Mouse (Mus musculus): ENCODE results near the gene Mical1. TPM values are rescaled to one million over a fixed set of nuclear protein-coding genes. Genes with fewer than 3 reads are reported as not detected.

Gene Mical1
- total and polyA plus RNA-seq, 2 experiments from 2014 or later: 36.1 to 60.4 TPM

- Histone ChIP-seq H3K4me2 (ENCODE audit: low read depth, low read length) (peak overlapping the region; percentile 94), H3K4me1 (ENCODE audit: control insufficient read depth, insufficient read depth) (peaks cover 31% of the 10 kb centered on the region), H3K9me3 (replicated peaks; ENCODE audit: control insufficient read depth, low read length) (no peaks in the 10 kb centered on the region), H3K27me3 (ENCODE audit: control insufficient read depth, insufficient read depth, low read length) (no peaks in the 10 kb centered on the region), H3K4me3 (ENCODE audit: low read depth, low read length) (peak overlapping the region; percentile 69), H3K36me3 (replicated peaks; ENCODE audit: control insufficient read depth, insufficient read depth, low read length) (peaks cover 34% of the 10 kb centered on the region), H3K27ac (ENCODE audit: low read depth) (peak overlapping the region; percentile 85), H3K9ac (replicated peaks; ENCODE audit: low read depth, low read length) (peak overlapping the region; percentile 81)
- 3% methylated on average over 20 of the region's 20 CpGs for WGBS
- ATAC-seq (ENCODE audit: insufficient read depth, low read depth) (peak; percentile 75), DNase-seq (ENCODE audit: low spot score) (peak; percentile 88)
- TF ChIP-seq CTCF (IDR thresholded peaks at IDR 0.05; ENCODE audit: low read depth) (no peak), EP300 (IDR thresholded peaks at IDR 0.05; ENCODE audit: low read depth) (0 out of 2 replicates have a peak, but pooled peaks have one; percentile 66)
Observed at GRCm38 (mm10) chr10:41477278-41478181, 1.4 kb downstream of the Mical1 start.

DNA sequence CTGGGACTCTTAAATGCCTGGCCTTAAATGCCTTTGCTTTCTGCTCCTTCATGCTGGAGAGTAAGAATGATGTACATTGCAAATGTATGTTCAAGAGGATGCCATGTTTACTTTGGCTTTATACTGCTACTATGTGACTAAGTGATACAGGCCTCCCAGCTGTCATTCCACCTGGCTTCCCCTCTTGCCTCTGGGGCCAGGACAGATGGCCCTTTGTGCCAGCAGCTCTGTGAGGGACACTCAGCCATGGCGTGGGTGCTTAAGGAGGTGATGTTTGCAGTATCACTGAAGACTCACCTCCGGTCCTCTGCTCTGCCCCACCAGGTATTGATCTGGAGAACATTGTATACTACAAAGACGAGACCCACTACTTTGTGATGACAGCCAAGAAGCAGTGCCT, 3.8 kb downstream of the Mical1 start:
- peaks cover 55% of the 10 kb centered on the region for H3K36me3 ChIP-seq (replicated peaks; ENCODE audit: control insufficient read depth, insufficient read depth, low read length)

GRCm38 (mm10) chr10:41480938-41481880, 5.1 kb downstream of the Mical1 start:
- 44% methylated on average over 33 of the region's 33 CpGs for WGBS
- Histone ChIP-seq H3K9ac (replicated peaks; ENCODE audit: low read depth, low read length) (no peak overlapping the region), H3K4me1 (ENCODE audit: control insufficient read depth, insufficient read depth) (peaks cover 8% of the 10 kb centered on the region), H3K4me3 (ENCODE audit: low read depth, low read length) (no peak overlapping the region), H3K27ac (ENCODE audit: low read depth) (no peak overlapping the region), H3K9me3 (replicated peaks; ENCODE audit: control insufficient read depth, low read length) (no peaks in the 10 kb centered on the region), H3K4me2 (ENCODE audit: low read depth, low read length) (no peak overlapping the region), H3K27me3 (ENCODE audit: control insufficient read depth, insufficient read depth, low read length) (no peaks in the 10 kb centered on the region), H3K36me3 (replicated peaks; ENCODE audit: control insufficient read depth, insufficient read depth, low read length) (peaks cover 68% of the 10 kb centered on the region)
- no peak for ATAC-seq (ENCODE audit: insufficient read depth, low read depth)
- TF ChIP-seq CTCF (IDR thresholded peaks at IDR 0.05; ENCODE audit: low read depth) (no peak), EP300 (IDR thresholded peaks at IDR 0.05; ENCODE audit: low read depth) (no peak)
- no peak for DNase-seq (ENCODE audit: low spot score)

More for the DNA sequence above, 3.8 kb downstream of the Mical1 start:
- Histone ChIP-seq H3K4me2 (ENCODE audit: low read depth, low read length) (no peak overlapping the region), H3K9ac (replicated peaks; ENCODE audit: low read depth, low read length) (no peak overlapping the region), H3K4me1 (ENCODE audit: control insufficient read depth, insufficient read depth) (peaks cover 20% of the 10 kb centered on the region), H3K4me3 (ENCODE audit: low read depth, low read length) (no peak overlapping the region), H3K9me3 (replicated peaks; ENCODE audit: control insufficient read depth, low read length) (no peaks in the 10 kb centered on the region), H3K27ac (ENCODE audit: low read depth) (no peak overlapping the region), H3K27me3 (ENCODE audit: control insufficient read depth, insufficient read depth, low read length) (no peaks in the 10 kb centered on the region)
- 81% methylated on average over 3 of the region's 3 CpGs for WGBS
- DNase-seq (ENCODE audit: low spot score) (no peak), ATAC-seq (ENCODE audit: insufficient read depth, low read depth) (no peak)
- no peak for TF ChIP-seq EP300 (IDR thresholded peaks at IDR 0.05; ENCODE audit: low read depth)
- TF ChIP-seq CTCF (IDR thresholded peaks at IDR 0.05; ENCODE audit: low read depth): no peak

GRCm38 (mm10) chr10:41482446-41482845, 6.3 kb downstream of the Mical1 start:
- no peak overlapping the region for H3K27ac ChIP-seq (ENCODE audit: low read depth)
- 90% methylated on average over 7 of the region's 7 CpGs for WGBS
- H3K36me3 ChIP-seq (replicated peaks; ENCODE audit: control insufficient read depth, insufficient read depth, low read length): peaks cover 80% of the 10 kb centered on the region
- H3K27me3 ChIP-seq (ENCODE audit: control insufficient read depth, insufficient read depth, low read length): no peaks in the 10 kb centered on the region
- no peak for TF ChIP-seq CTCF (IDR thresholded peaks at IDR 0.05; ENCODE audit: low read depth)
- no peak for TF ChIP-seq EP300 (IDR thresholded peaks at IDR 0.05; ENCODE audit: low read depth)
- H3K9ac ChIP-seq (replicated peaks; ENCODE audit: low read depth, low read length): no peak overlapping the region
- no peak overlapping the region for H3K4me2 ChIP-seq (ENCODE audit: low read depth, low read length)
- H3K9me3 ChIP-seq (replicated peaks; ENCODE audit: control insufficient read depth, low read length): no peaks in the 10 kb centered on the region
- no peak overlapping the region for H3K4me3 ChIP-seq (ENCODE audit: low read depth, low read length)
- ATAC-seq (ENCODE audit: insufficient read depth, low read depth) (no peak), DNase-seq (ENCODE audit: low spot score) (no peak)
- H3K4me1 ChIP-seq (ENCODE audit: control insufficient read depth, insufficient read depth): peaks cover 8% of the 10 kb centered on the region

GRCm38 (mm10) chr10:41485778-41486177, 9.7 kb downstream of the Mical1 start:
- no peak overlapping the region for H3K27ac ChIP-seq (ENCODE audit: low read depth)
- no peak overlapping the region for H3K9ac ChIP-seq (replicated peaks; ENCODE audit: low read depth, low read length)
- no peaks in the 10 kb centered on the region for H3K27me3 ChIP-seq (ENCODE audit: control insufficient read depth, insufficient read depth, low read length)
- DNase-seq (ENCODE audit: low spot score) (no peak), ATAC-seq (ENCODE audit: insufficient read depth, low read depth) (no peak)
- no peak overlapping the region for H3K4me2 ChIP-seq (ENCODE audit: low read depth, low read length)
- H3K4me1 ChIP-seq (ENCODE audit: control insufficient read depth, insufficient read depth): peaks cover 17% of the 10 kb centered on the region
- H3K9me3 ChIP-seq (replicated peaks; ENCODE audit: control insufficient read depth, low read length): no peaks in the 10 kb centered on the region
- 90% methylated on average over 16 of the region's 16 CpGs for WGBS
- peaks cover 68% of the 10 kb centered on the region for H3K36me3 ChIP-seq (replicated peaks; ENCODE audit: control insufficient read depth, insufficient read depth, low read length)
- TF ChIP-seq EP300 (IDR thresholded peaks at IDR 0.05; ENCODE audit: low read depth) (no peak), CTCF (IDR thresholded peaks at IDR 0.05; ENCODE audit: low read depth) (no peak)
- no peak overlapping the region for H3K4me3 ChIP-seq (ENCODE audit: low read depth, low read length)

Data from heart, postnatal 0 days (tissue).